Mouse (Mus musculus): ENCODE data around the gene Rab36. TPM values are rescaled to one million over a fixed set of nuclear protein-coding genes. Genes with fewer than 3 reads are reported as not detected.

The Rab36 gene
- total RNA-seq, 2 experiments from 2014 or later = 0.49 to 0.50 TPM

Other genes with a start within 250 kb of the Rab36 start
- under 1 TPM; 0.67 to 0.68 TPM for gene Gnaz, start 69.9 kb upstream of the Rab36 start, total RNA-seq (2021)
- not detected for gene Rsph14, start 4.5 kb upstream of the Rab36 start, total RNA-seq (2021)
- 1 to 10 TPM; 9.8 TPM for gene Bcr, start 23.5 kb downstream of the Rab36 start, total RNA-seq (2021)
- 10 to 100 TPM; 38.5 to 39.5 TPM for gene Specc1l, start 175.0 kb downstream of the Rab36 start, total RNA-seq (2021)

All from heart, postnatal 25 days (tissue).